10 mouse cellular contexts compared by ENCODE assay signal in genomic region chr17:83273636-83274035, GRCm38 (mm10). TPM values are rescaled to one million over a fixed set of nuclear protein-coding genes. Genes with fewer than 3 reads are reported as not detected.
DNase-seq lines count a peak whose midpoint lies in the region; ATAC-seq and TF ChIP-seq lines count a peak whose summit lies in the region.
"Had no signal": no experiment of that assay in that cellular context is flagged by ENCODE, and none has a peak within 500 bp of the region (broad histone marks: within the 10 kb centered on the region; RNA-seq: fewer than 3 reads in every experiment).

No protein-coding gene starts in this region.

- peak overlapping the region; percentile 56 for H3K4me2 ChIP-seq in intestine, postnatal 0 days (replicated peaks; ENCODE audit: low read depth)
- H3K4me2 ChIP-seq in limb, embryonic 15.5 days = 0 out of 2 replicates have a peak overlapping the region, but pooled peaks have one; percentile 17
- H3K4me2 ChIP-seq: midbrain, embryonic 12.5 days had no signal

- peaks cover 56% of the 10 kb centered on the region for H3K27me3 ChIP-seq in E14TG2a.4 (ENCODE audit: insufficient read depth, low read length)
- no peaks in the 10 kb centered on the region; the same call in 1 of the 2 replicates for H3K27me3 ChIP-seq in intestine, postnatal 0 days (replicated peaks; ENCODE audit: control insufficient read depth, insufficient read depth, low read length)
- H3K27me3 ChIP-seq in limb, embryonic 15.5 days = peaks cover 12% of the 10 kb centered on the region; the same call in 1 of the 2 replicates

- ATAC-seq in intestine, postnatal 0 days = peak; percentile 38; the same call in 1 of the 2 replicates
- no peak for ATAC-seq in limb, embryonic 15.5 days (ENCODE audit: insufficient number of reproducible peaks, low FRiP score, low TSS enrichment, low read depth)

- H3K27ac ChIP-seq in intestine, postnatal 0 days (ENCODE audit: low read depth, low read length) = no peak overlapping the region
- no peak overlapping the region for H3K27ac ChIP-seq in limb, embryonic 15.5 days
- H3K27ac ChIP-seq: midbrain, embryonic 12.5 days had no signal

- no peak overlapping the region for H3K9ac ChIP-seq in intestine, postnatal 0 days (ENCODE audit: low read depth, low read length)
- no peak overlapping the region for H3K9ac ChIP-seq in limb, embryonic 15.5 days
- H3K9ac ChIP-seq: midbrain, embryonic 12.5 days had no signal

- H3K9me3 ChIP-seq in E14TG2a.4 (ENCODE audit: low read length) = no peaks in the 10 kb centered on the region
- H3K9me3 ChIP-seq in intestine, postnatal 0 days (ENCODE audit: control insufficient read depth) = no peaks in the 10 kb centered on the region
- no peaks in the 10 kb centered on the region for H3K9me3 ChIP-seq in limb, embryonic 15.5 days
- H3K9me3 ChIP-seq: midbrain, embryonic 12.5 days had no signal

- peak overlapping the region; percentile 57 for H3K4me3 ChIP-seq in E14TG2a.4 (replicated peaks; ENCODE audit: low read length)
- no peak overlapping the region for H3K4me3 ChIP-seq in intestine, postnatal 0 days (ENCODE audit: low read depth, low read length)
- H3K4me3 ChIP-seq in limb, embryonic 15.5 days = no peak overlapping the region
- H3K4me3 ChIP-seq: midbrain, embryonic 12.5 days had no signal

- WGBS in intestine, postnatal 0 days = 26% methylated on average over 9 of the region's 9 CpGs
- WGBS in limb, embryonic 15.5 days = 20% methylated on average over 9 of the region's 9 CpGs

- peak; percentile 16 to 35 for DNase-seq in adrenal gland, postnatal 36 days
- no peak for DNase-seq in adrenal gland, postnatal 25 days
- no peak for DNase-seq in frontal cortex, postnatal 14 days (ENCODE audit: low spot score in 2 of 2)
- no peak for DNase-seq in right cerebral cortex, adult 2 months (ENCODE audit: low spot score in 2 of 2)
- no peak for DNase-seq in spleen, postnatal 4 days (ENCODE audit: low spot score in 2 of 2)
- DNase-seq: cerebellum, postnatal 14 days had no signal

- peaks cover 47% of the 10 kb centered on the region for H3K4me1 ChIP-seq in E14TG2a.4 (replicated peaks; ENCODE audit: low read depth, low read length)
- peaks cover 6% of the 10 kb centered on the region; the same call in 1 of the 2 replicates for H3K4me1 ChIP-seq in intestine, postnatal 0 days (replicated peaks; ENCODE audit: control insufficient read depth, insufficient read depth, low read length)
- H3K4me1 ChIP-seq in limb, embryonic 15.5 days = peaks cover 45% of the 10 kb centered on the region

- no peaks in the 10 kb centered on the region for H3K36me3 ChIP-seq in E14TG2a.4 (ENCODE audit: insufficient read depth, low read length)
- H3K36me3 ChIP-seq in intestine, postnatal 0 days (ENCODE audit: control insufficient read depth, insufficient read depth) = no peaks in the 10 kb centered on the region
- no peaks in the 10 kb centered on the region for H3K36me3 ChIP-seq in limb, embryonic 15.5 days
- H3K36me3 ChIP-seq: midbrain, embryonic 12.5 days had no signal

- no peak for TF ChIP-seq CTCF in E14TG2a.4 (conservative IDR thresholded peaks at IDR 0.05; ENCODE audit: low read length)
- TF ChIP-seq CTCF in intestine, postnatal 0 days (IDR thresholded peaks at IDR 0.05; ENCODE audit: low read depth) = no peak

RNA-seq across cellular contexts. Expression of gene Pkdcc, which starts 58.5 kb away (rescaled TPM):
- 100 to 1,000 TPM in 1 of 2 experiments, 10 to 100 TPM in 1; 54.8 to 151 TPM for total RNA-seq in adrenal gland, postnatal 36 days (2021)
- total RNA-seq in adrenal gland, postnatal 25 days (2021) = 137 and 154 TPM in 2 replicates
- polyA plus RNA-seq in intestine, postnatal 0 days (2015; fragmentation: Nextera tagmentation; extraction: Ambion mirVana) = 15.8 and 17.5 TPM in 2 replicates
- 10.8 and 11.6 TPM in 2 replicates for polyA plus RNA-seq in limb, embryonic 15.5 days (2015; fragmentation: Nextera tagmentation; extraction: Ambion mirVana)

Comparison
In these comparisons a context has a peak if more than half of its experiments do, and no peak if none do; other contexts are left out.
1. DNase-seq: peak in adrenal gland, postnatal 36 days (2 of 2); none in adrenal gland, postnatal 25 days (single experiment), frontal cortex, postnatal 14 days (0 of 2), right cerebral cortex, adult 2 months (0 of 2) and spleen, postnatal 4 days (0 of 2).